Mouse (Mus musculus) cerebellum, postnatal 4 days (tissue): ENCODE results near the gene D11Wsu47e.
A peak's percentile ranks its signal among the peaks of the same experiment; 100 is the strongest.

ENCODE experiments used
- DNase-seq, 2 experiments: peaks; one replicate each; pipeline ENCODE4 v3.0.0; 2022; ENCODE audit warnings: low spot score in 2 of 2, mixed read lengths in 1 of 2

Gene D11Wsu47e

DNA sequence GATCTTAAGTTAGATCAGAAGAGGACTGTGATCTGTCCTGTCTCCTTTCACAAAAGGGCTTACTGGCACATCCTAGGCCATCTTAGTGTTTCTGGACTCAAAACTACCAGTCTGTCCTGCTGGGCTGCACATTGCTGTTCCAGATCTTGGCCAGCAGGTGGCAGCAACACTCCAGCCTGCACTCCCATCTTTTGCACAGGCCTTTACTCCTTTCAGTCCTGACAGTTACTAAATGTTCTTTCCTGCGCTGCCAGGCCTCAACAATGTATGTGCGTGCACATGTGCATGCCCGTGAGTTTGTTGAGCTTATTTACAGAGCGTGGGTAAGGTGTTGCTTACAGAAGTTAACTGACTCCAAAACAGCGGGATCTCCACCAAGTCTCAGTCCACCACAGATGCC is 19.5 kb downstream of the D11Wsu47e start:
- peak; percentile 61 to 85 for DNase-seq

DNA sequence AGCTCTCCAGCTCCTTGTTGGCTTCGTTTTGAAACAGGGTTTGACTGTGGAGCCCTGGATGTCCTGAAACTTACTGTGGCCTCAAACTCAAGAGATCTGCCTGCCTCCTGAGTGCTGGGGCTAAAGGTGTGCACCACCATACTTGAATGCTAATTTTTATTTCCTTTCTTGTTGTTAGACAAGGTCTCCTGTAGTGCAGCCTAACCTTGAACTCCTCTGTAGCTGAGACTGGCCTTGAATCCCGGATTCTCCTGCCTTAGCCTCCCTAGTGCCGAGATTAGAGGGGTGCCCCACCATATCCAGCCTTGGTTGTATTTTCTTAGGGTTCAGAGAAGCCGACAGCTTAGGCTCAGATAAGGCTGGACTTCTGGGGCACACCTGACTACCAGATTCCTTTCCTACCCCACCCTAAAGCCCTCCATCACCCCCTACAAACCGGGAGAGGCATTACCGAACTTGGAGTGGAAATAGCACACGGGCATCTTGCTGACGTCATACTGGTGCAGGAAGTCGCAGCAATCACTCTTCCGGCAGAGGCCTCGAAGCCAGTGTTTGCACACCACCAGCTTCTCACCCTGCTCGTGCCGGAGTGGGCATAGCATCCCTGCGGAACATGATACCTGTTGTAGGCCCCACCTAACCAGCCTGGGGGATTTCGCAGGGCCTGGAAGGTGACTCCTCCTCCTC is 21.9 kb downstream of the D11Wsu47e start:
- DNase-seq, result no peak

GRCm38 (mm10) chr11:113708629-113709213 is 24.5 kb downstream of the D11Wsu47e start:
- DNase-seq, result no peak

DNA sequence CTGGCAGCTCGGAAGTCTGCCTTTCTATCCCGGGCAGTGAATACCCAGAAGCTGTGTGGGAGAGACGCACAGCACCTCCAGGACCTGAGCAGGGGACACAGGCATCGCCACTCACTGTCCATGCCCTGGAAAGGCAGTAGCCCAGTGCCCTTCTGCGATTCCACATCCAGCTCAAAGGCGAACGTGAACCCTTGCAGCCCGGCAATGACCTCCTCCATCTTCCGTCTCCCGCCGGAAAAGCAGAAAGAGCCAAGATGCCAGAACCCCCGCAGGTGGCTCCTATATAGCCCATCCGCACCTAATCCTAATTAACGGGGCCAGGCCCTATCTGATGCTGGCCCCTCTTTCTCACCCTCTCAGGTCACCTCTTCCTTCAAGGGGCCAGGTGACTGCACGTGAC is 25.1 kb downstream of the D11Wsu47e start:
- DNase-seq, result no peak

DNA sequence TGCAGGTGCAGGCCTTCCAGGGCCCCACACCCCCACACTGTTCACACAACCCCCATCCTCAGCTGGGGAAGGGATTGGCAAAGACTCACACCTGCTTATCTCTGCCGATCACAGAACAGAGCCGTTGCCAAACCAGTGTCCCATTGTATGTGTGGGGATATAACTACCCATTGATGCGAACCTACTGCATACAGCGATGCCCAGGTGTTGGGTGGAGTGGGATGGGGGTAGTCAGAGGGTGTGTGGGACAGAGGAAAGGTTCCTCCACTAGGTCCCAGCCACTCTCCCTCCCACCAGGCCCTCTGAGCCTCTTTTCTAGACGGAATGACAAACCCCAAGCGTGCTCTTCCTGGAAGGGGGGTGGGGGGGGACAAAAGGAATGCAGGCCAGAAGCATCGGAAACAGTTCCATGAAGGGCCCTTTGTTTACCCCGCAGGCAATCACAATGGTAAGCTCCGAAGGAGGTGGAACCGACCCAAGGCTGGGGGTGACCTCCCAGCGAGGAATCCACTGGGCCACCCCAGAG is 25.6 kb downstream of the D11Wsu47e start, which contains the start of gene Cpsf4l:
TSS of gene Cpsf4l (minus strand) at position 287 of the 526 bp plus-strand sequence.
- DNase-seq, result no peak

- no peak for DNase-seq
These were observed 26.1 kb downstream of the D11Wsu47e start for GRCm38 (mm10) chr11:113710257-113710777.

DNA sequence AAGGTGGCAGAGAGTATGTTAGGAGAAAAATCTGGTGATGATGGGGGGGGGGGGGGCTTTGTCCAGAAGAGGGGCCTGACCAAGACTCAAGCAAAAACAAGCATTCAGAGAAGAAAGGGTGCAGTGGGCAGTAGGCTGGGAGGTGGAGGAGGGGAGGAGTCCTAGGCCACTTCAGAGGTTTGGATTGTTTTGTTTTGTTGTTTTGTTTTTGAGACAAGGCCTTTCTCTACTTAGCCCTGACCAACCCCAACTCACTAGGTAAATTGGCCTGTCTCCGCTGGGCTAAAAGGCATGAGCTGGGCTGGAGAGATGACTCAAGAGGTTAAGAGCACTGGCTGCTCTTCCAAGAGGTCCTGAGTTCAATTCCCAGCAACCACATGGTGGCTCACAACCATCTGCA is 26.8 kb downstream of the D11Wsu47e start:
- DNase-seq, result no peak

DNA sequence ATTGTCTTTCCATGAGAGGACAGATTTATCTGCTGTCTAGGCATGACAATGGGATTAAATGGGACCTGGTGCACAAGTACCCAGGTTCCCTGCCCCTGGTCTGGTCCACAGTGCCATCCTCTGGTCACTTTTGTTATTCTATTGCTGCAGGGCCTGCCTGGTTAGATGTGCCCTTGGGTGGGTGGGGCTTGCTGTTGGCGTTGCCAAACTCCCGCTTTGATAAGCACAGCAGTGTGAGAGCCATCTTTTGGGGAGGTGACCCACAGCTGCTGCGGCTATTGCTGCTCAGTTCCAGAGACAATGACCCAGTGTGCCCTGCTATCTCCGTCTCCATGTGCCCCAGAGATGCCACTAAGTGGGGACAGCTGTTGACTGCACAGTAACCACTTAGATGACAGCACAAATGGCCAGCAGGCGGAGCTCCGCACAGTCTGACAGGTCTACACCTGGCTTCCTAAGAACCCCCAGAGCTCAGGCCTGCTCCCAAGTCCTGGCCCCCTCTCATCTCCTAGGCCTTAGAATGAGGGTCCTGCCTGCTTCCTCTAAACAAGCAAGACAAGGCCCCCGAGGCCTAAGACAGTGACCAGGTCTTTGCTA is 31.0 kb downstream of the D11Wsu47e start:
- no peak for DNase-seq

DNA sequence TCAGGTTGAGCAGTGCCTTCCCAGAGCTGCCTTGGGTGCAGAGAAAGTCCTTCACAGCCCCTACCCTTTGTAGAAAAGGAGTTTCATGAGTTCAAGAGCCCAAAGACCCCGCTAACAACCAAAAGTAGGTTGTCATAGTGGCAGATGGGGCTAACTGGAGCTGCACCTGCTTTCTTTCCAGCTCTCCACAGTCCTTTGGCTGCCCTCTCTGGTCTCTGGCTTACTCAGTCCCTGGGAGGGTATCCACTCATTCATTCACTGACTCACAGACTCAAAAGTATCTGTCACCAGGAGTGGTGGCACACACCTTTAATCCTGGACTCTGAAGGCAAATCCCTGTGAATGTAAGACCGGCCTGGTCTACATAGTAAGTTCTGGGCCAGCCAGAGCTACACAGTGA is 31.9 kb downstream of the D11Wsu47e start:
- DNase-seq, result no peak

- no peak for DNase-seq
These were observed 33.7 kb downstream of the D11Wsu47e start for GRCm38 (mm10) chr11:113717767-113718424.

- no peak for DNase-seq
These were observed 38.3 kb downstream of the D11Wsu47e start for GRCm38 (mm10) chr11:113722405-113723090.

DNA sequence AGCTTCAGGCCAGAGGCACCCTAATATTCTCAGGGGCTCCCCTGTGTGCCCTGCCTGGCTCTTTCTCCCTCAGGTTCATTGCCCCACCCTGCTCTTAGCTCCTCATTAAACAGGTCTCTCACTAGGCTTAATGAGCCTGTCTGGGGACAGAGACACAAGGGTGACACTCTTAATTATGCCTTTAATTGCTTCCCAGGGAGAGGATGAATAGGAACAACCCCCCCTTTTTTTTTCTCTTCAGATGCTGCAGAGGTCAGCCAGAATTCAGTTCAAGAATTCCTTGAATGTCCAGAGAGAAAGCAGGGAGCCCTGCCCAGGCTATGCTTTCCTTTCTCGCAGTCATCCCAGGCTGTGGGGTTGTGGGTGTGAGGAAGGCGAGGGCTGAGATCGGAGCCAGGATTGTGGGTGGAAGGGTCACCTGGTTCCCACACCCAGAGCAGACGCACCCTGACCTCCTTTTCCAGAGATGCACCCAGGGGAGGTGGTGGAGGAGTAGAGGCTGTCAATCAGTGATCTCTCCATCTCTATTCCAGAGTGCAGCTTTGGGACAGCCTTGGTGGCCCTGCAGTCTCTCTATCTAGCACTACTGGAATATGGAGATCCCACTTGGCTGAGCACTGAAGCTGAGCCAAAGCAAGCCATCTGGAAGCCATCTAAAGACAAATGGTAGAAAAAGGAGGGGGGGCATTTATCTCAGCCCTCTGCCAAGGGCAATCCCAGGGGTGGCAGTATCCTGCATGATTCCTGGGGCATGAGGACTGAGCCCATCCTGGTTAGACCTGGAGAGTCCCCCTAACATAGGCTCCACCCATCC is 41.2 kb downstream of the D11Wsu47e start:
- no peak for DNase-seq

GRCm38 (mm10) chr11:113726994-113727888 is 43.0 kb downstream of the D11Wsu47e start:
- DNase-seq, result no peak

DNA sequence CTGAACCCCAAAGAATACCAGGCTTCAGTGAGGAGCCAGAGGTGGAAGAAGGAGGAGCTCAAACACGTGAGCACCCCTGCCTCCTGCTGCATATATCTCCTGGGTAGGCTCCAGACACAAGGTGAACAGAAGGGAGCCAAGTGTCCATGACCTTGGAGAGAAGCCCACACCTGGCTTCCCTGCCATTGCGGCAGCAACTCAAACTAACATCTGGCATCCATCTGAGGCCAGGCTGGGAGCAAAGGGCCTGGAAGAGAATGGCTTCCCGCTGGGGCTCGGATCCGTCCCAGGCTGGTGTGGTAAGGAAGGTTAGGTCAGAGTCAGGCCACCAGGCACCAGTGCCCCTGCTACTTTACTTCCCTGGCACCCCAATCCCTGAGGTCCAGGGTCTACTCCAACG is 43.8 kb downstream of the D11Wsu47e start:
- no peak for DNase-seq

DNA sequence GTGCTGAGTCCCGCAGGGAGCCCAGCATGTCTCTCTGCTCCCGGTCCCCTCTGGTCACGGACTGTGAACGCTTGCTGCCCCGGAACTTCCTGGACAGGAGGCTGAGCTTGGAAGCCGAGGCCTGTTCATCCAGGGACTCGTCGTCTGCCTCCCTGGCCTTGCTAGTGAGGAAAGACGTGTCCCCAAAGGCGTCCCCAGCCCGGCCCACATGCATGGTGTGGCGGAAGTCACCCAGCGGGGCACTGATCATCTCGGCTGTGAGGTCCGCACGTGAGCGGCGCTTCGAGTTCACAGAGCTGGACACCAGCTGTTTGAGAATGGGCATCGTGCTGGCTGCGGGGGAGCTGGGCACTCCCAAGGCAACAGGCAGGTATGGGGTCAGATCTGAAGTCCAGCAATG is 45.0 kb downstream of the D11Wsu47e start:
- no peak for DNase-seq

DNA sequence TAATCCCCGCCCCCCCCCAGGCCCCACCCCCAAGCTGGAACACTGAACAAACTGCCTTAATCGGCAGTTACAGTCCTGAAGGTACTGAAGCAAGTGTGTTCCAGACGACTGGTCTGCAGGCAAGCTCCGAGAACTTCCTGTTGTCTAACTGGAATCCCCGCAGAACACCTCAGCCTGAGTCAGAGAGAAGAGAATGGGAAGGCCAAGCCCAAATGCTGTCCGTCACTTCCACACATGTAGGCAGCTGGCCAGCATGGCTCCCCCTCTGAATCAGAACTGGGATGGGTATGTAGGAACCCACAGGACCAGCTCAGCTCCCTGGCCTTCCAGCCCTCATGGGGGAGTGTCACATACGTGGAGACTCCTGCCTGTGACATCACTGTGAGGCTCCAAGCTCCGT is 45.7 kb downstream of the D11Wsu47e start:
- DNase-seq, result no peak

- no peak for DNase-seq
These were observed 46.7 kb downstream of the D11Wsu47e start for GRCm38 (mm10) chr11:113730879-113731278.

DNA sequence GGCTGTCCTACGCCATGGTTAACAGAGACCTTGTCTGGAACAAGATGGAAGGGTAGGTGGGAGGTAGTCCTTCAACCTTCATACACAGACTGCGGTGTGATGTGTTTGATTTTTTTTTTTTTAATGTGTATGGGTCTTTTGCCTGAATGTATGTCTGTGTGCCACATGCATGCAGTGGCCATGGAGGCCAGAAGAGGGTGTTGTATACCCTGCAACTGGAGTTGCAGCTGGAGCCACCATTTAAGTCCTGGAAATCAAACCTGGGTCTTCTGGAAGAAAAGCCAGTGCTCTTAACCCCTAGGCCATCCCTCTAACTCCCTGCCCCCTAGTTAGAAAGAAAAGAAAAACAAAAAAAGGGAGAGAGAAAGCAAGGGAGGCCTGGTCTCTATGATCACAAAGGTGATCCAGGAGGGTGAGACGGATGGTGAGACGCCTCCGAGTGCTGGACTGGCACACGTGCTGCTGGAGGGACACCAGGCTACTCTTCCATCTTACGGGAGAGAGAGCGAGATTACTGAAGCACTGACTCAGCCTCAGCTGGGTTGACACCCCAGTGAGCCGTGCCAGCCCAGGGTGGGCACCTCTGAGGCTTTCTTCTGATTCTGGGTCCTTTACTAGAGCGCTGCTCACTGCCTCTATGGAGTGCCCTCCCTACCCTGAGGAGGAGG is 47.9 kb downstream of the D11Wsu47e start:
- DNase-seq, result no peak
